Comparison of ENCODE assay signal across 8 mouse cellular contexts in the genomic region with DNA sequence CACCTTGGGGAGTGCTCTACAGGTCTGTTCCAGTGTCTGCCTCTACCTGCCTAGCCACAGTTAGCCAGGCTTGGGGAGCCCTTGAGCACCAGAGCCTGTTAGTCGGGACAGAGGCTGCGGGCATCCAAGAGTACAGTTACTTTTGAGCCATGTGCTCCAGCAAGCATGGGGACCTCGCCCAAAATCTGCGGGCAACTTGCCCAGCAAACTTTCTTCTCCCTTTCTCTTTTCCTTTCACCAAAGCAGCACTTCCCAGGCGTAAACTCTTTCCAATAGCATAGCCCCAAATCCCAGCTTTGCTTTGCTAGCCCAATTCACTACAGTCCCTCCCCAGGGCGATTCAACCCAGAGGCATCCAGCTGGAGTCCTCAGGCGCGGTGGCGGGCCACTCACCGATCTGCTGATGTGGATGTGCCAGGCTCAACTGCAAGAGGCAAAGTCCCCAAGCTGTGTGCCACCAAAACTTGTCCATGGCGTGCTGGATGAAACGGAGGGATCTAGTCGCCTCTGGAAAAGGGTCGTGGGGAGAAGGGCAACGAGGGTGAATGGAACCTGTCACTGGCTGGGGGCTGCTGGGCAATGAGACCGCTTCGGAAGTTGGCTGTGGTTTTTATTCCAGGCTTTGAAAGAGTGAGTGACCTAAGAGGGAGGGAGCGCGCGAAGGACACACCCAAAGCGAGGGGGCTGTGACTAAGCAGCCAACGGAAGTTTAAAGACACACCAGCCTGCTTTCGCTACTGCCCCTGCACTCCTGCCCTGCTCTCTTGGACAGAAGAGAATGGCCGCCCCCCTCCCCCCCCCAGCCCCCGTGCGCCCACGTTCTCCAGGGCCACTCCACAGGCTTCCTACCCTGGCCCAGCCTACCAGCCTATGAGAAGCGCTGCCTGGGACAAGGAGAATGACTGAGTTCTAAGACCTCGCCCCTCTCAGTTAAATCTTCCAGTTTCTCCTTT. TPM values are rescaled to one million over a fixed set of nuclear protein-coding genes. Genes with fewer than 3 reads are reported as not detected.
DNase-seq lines count a peak whose midpoint lies in the region; ATAC-seq and TF ChIP-seq lines count a peak whose summit lies in the region.

Gene Cd44, minus strand, starts transcription at position 791 of the 953 bp plus-strand sequence.

- DNase-seq in frontal cortex, postnatal 14 days (ENCODE audit: low spot score in 2 of 2), result no peak
- DNase-seq in c-Kit-positive CD71-negative TER-119-negative erythroid progenitor cells, embryonic 14.5 days (ENCODE audit: low read depth), result peak; percentile 85
- DNase-seq in gastrocnemius, postnatal 14 days, result peak; percentile 66
- peak; percentile 52 for DNase-seq in hindbrain, postnatal 0 days (ENCODE audit: low spot score)
- peak; percentile 53 for DNase-seq in liver, embryonic 13.5 days

- H3K4me2 ChIP-seq in hindbrain, postnatal 0 days (ENCODE audit: low read depth, low read length), result peak within 1 kb of the TSS; percentile 60
- H3K4me2 ChIP-seq in liver, embryonic 13.5 days, result peak within 1 kb of the TSS; percentile 84
- peak within 1 kb of the TSS; percentile 87 for H3K4me2 ChIP-seq in myocyte (ENCODE audit: low read depth)
- H3K4me2 ChIP-seq in stomach, embryonic 16.5 days (ENCODE audit: low read depth, low read length), result peak within 1 kb of the TSS; percentile 82

- H3K79me2 ChIP-seq in myocyte (ENCODE audit: control insufficient read depth, insufficient read depth), result peaks cover 52% of the 10 kb centered on the region

- no peak for TF ChIP-seq CTCF in hindbrain, postnatal 0 days (IDR thresholded peaks at IDR 0.05; ENCODE audit: low read depth)

- H3K9ac ChIP-seq in hindbrain, postnatal 0 days (replicated peaks; ENCODE audit: low read length), result no peak within 1 kb of the TSS
- H3K9ac ChIP-seq in liver, embryonic 13.5 days, result peak within 1 kb of the TSS; percentile 78
- H3K9ac ChIP-seq in stomach, embryonic 16.5 days (ENCODE audit: low read length), result peak within 1 kb of the TSS; percentile 71

- no peaks in the 10 kb centered on the region for H3K27me3 ChIP-seq in hindbrain, postnatal 0 days (ENCODE audit: insufficient read depth, low read length)
- H3K27me3 ChIP-seq in liver, embryonic 13.5 days, result no peaks in the 10 kb centered on the region
- no peaks in the 10 kb centered on the region for H3K27me3 ChIP-seq in myocyte (ENCODE audit: control insufficient read depth, insufficient read depth, insufficient read length)
- H3K27me3 ChIP-seq in stomach, embryonic 16.5 days (ENCODE audit: control insufficient read depth, insufficient read depth, low read length), result no peaks in the 10 kb centered on the region

- no peak within 1 kb of the TSS for H3K27ac ChIP-seq in hindbrain, postnatal 0 days
- peak within 1 kb of the TSS; percentile 82 for H3K27ac ChIP-seq in liver, embryonic 13.5 days
- H3K27ac ChIP-seq in stomach, embryonic 16.5 days (ENCODE audit: low read length), result peak within 1 kb of the TSS; percentile 57; the same call in 1 of the 2 replicates

- H3K9me3 ChIP-seq in hindbrain, postnatal 0 days (ENCODE audit: low read length), result no peaks in the 10 kb centered on the region
- no peaks in the 10 kb centered on the region for H3K9me3 ChIP-seq in liver, embryonic 13.5 days (replicated peaks)
- no peaks in the 10 kb centered on the region for H3K9me3 ChIP-seq in stomach, embryonic 16.5 days (replicated peaks; ENCODE audit: control insufficient read depth, low read length)

- peak within 1 kb of the TSS; percentile 45 for H3ac ChIP-seq in myocyte (ENCODE audit: control insufficient read depth, insufficient read length)

- peak within 1 kb of the TSS; percentile 29 for H3K4me3 ChIP-seq in hindbrain, postnatal 0 days (ENCODE audit: low read length)
- H3K4me3 ChIP-seq in liver, embryonic 13.5 days (replicated peaks), result peak within 1 kb of the TSS; percentile 69
- H3K4me3 ChIP-seq in myocyte, result peak within 1 kb of the TSS; percentile 82
- peak within 1 kb of the TSS; percentile 60 for H3K4me3 ChIP-seq in stomach, embryonic 16.5 days (replicated peaks; ENCODE audit: low read length)

- TF ChIP-seq POLR2A in myocyte (IDR thresholded peaks at IDR 0.05; ENCODE audit: insufficient read length, low read depth), result peak; percentile 98

- no peaks in the 10 kb centered on the region for H3K36me3 ChIP-seq in hindbrain, postnatal 0 days (ENCODE audit: insufficient read depth, low read length)
- H3K36me3 ChIP-seq in liver, embryonic 13.5 days, result no peaks in the 10 kb centered on the region
- H3K36me3 ChIP-seq in myocyte (ENCODE audit: control insufficient read depth, insufficient read depth), result peaks cover 6% of the 10 kb centered on the region
- H3K36me3 ChIP-seq in stomach, embryonic 16.5 days (ENCODE audit: control insufficient read depth, insufficient read depth, low read length), result no peaks in the 10 kb centered on the region

- intact Hi-C loops in gastrocnemius, postnatal 14 days (cut with DNase I; ENCODE audit: low total_unique reads), result no loop called here

- peak; percentile 50 for ATAC-seq in frontal cortex, adult (ENCODE audit: low TSS enrichment)
- peak; percentile 77 for ATAC-seq in hindbrain, postnatal 0 days
- ATAC-seq in liver, embryonic 13.5 days (ENCODE audit: low read depth), result peak; percentile 85
- ATAC-seq in stomach, embryonic 16.5 days (ENCODE audit: insufficient read depth, low FRiP score), result peak; percentile 91

- H3K4me1 ChIP-seq in hindbrain, postnatal 0 days (ENCODE audit: insufficient read depth, low read length), result no peaks in the 10 kb centered on the region
- peaks cover 53% of the 10 kb centered on the region for H3K4me1 ChIP-seq in liver, embryonic 13.5 days (replicated peaks)
- H3K4me1 ChIP-seq in stomach, embryonic 16.5 days (ENCODE audit: control insufficient read depth, insufficient read depth, low read length), result 0 out of 2 replicates have a peak, but pooled peaks cover 9% of the 10 kb centered on the region

- WGBS in hindbrain, postnatal 0 days, result 2% methylated on average over 28 of the region's 29 CpGs
- under 1% methylated on average over 29 of the region's 29 CpGs for WGBS in liver, embryonic 13.5 days (ENCODE audit: insufficient replicate concordance)
- WGBS in stomach, embryonic 16.5 days, result 2% methylated on average over 29 of the region's 29 CpGs

TF ChIP-seq in myocyte, 11 proteins besides CTCF, POLR2A, EP300 and RAD21:
- TF ChIP-seq REST (IDR thresholded peaks at IDR 0.05; ENCODE audit: insufficient read depth, insufficient read length) (no peak), MYOD1 (IDR thresholded peaks at IDR 0.05; ENCODE audit: control insufficient read depth in 1 of 3, insufficient read length in 2 of 3, low read depth in 2 of 3) (peak in 1 of 3 experiments; percentile 3), MAX (IDR thresholded peaks at IDR 0.05; ENCODE audit: low read depth) (no peak), CEBPB (IDR thresholded peaks at IDR 0.05; ENCODE audit: insufficient read depth, poor library complexity, severe bottlenecking) (0 out of 2 replicates have a peak, but pooled peaks have one; percentile 10), TCF3 (IDR thresholded peaks at IDR 0.05; ENCODE audit: insufficient read length, low read depth) (no peak), MYOG (IDR thresholded peaks at IDR 0.05; ENCODE audit: control insufficient read depth in 1 of 3, insufficient read depth in 1 of 3, insufficient read length in 2 of 3, low read depth in 2 of 3) (no peak), POLR2AphosphoS2 (IDR thresholded peaks at IDR 0.05; ENCODE audit: insufficient read length, low read depth) (peak; percentile 99), E2F4 (IDR thresholded peaks at IDR 0.05; ENCODE audit: insufficient read depth) (peak; percentile 54)

RNA-seq across cellular contexts. Expression of gene Cd44, which starts in this region (rescaled TPM):
- 10 to 100 TPM; 15.5 to 21.1 TPM for total RNA-seq in gastrocnemius, postnatal 14 days (2021)
- total RNA-seq in hindbrain, postnatal 0 days (2014; rRNA removed), result 7.0 and 10.4 TPM in 2 replicates
- polyA plus RNA-seq in hindbrain, postnatal 0 days (2015; fragmentation: Nextera tagmentation; extraction: Ambion mirVana), result 5.2 and 6.0 TPM in 2 replicates
- 15.1 and 19.5 TPM in 2 replicates for polyA plus RNA-seq in liver, embryonic 13.5 days (2015; fragmentation: Nextera tagmentation; extraction: Ambion mirVana)
- polyA plus RNA-seq in myocyte (2012; fragmentation: generic; extraction: Trizol), result 77.1 TPM
- polyA plus RNA-seq in stomach, embryonic 16.5 days (2015; fragmentation: Nextera tagmentation; extraction: Ambion mirVana), result 26.5 and 33.8 TPM in 2 replicates

Comparison
In these comparisons a context has a peak if more than half of its experiments do, and no peak if none do; other contexts are left out.
1. DNase-seq: peak in c-Kit-positive CD71-negative TER-119-negative erythroid progenitor cells, embryonic 14.5 days (single experiment), gastrocnemius, postnatal 14 days (single experiment), hindbrain, postnatal 0 days (single experiment) and liver, embryonic 13.5 days (single experiment); none in frontal cortex, postnatal 14 days (0 of 2).
2. H3K4me3 ChIP-seq: peak in every context shown above with its lines; median percentile 82 in myocyte; 69 in liver, embryonic 13.5 days; 60 in stomach, embryonic 16.5 days; 29 in hindbrain, postnatal 0 days.
3. Peak in every context shown above with its lines, with median percentiles within 50 percentile points of each other: ATAC-seq and H3K4me2 ChIP-seq.